Mouse (Mus musculus) liver, adult 2 months (tissue): Measurements from ENCODE around the gene Ptprd.

Source experiments
- CTCF ChIP-seq: fragments of 200-500 bp; IDR thresholded peaks from 2 replicates; pipeline ENCODE4 v1.5.1; 2011; ENCODE audit warnings: low read depth, low read length, control low read depth
- POLR2A ChIP-seq: fragments of 200-500 bp; IDR thresholded peaks from 2 replicates; pipeline ENCODE4 v1.6.1; 2011; ENCODE audit warnings: low read length, control low read depth; ENCODE audit not compliant: insufficient read depth; ENCODE audit errors: extremely low read depth

- TF ChIP-seq CTCF (no peak), POLR2A (no peak)
Measured at GRCm38 (mm10) chr4:76008580-76008979, 2203.2 kb downstream of the Ptprd start.
